In genomic region chr11:89303421-89303820, GRCm38 (mm10) we compare ENCODE assay signal across 8 mouse cellular contexts. TPM values are rescaled to one million over a fixed set of nuclear protein-coding genes. Genes with fewer than 3 reads are reported as not detected.
DNase-seq lines count a peak whose midpoint lies in the region; ATAC-seq lines count a peak whose summit lies in the region.

No protein-coding gene starts in this region.

- H3K9ac ChIP-seq in hindbrain, embryonic 13.5 days: peak overlapping the region; percentile 79; the same call in 1 of the 2 replicates

- H3K27ac ChIP-seq in hindbrain, embryonic 13.5 days: peak overlapping the region; percentile 88

- peaks cover 11% of the 10 kb centered on the region; the same call in 1 of the 2 replicates for H3K27me3 ChIP-seq in hindbrain, embryonic 13.5 days

- WGBS in hindbrain, embryonic 13.5 days: 1% methylated on average over 16 of the region's 16 CpGs

- peak overlapping the region; percentile 69 for H3K4me3 ChIP-seq in hindbrain, embryonic 13.5 days

- peak; percentile 70 for ATAC-seq in hindbrain, embryonic 13.5 days (ENCODE audit: low FRiP score)

- peaks cover 24% of the 10 kb centered on the region for H3K4me1 ChIP-seq in hindbrain, embryonic 13.5 days (replicated peaks)

- H3K4me2 ChIP-seq in hindbrain, embryonic 13.5 days: peak overlapping the region; percentile 94

- no peaks in the 10 kb centered on the region for H3K9me3 ChIP-seq in hindbrain, embryonic 13.5 days

- H3K36me3 ChIP-seq in hindbrain, embryonic 13.5 days: no peaks in the 10 kb centered on the region

- peak; percentile 89 for DNase-seq in NIH3T3 (ENCODE audit: low read depth)
- peak; percentile 95 to 96 for DNase-seq in cerebellum, postnatal 10 days
- peak; percentile 83 to 84 for DNase-seq in frontal cortex, postnatal 25 days (ENCODE audit: low spot score in 2 of 2)
- DNase-seq in layer of hippocampus, postnatal 36 days: peak; percentile 83 to 84
- DNase-seq in lung, postnatal 4 days: peak; percentile 87 to 88
- DNase-seq in retina, postnatal 7 days (ENCODE audit: low read depth, low spot score): peak; percentile 84
- peak; percentile 67 to 71 for DNase-seq in urinary bladder, adult 18-20 months (ENCODE audit: low spot score in 2 of 2)

RNA-seq across cellular contexts. Expression of gene Nog, which starts 1.3 kb away (rescaled TPM):
- 2.0 and 2.7 TPM in 2 replicates for polyA plus RNA-seq in hindbrain, embryonic 13.5 days (2015; fragmentation: Nextera tagmentation; extraction: Ambion mirVana)
- total RNA-seq in layer of hippocampus, postnatal 36 days (2021): 10 to 100 TPM in 1 of 2 experiments, 1 to 10 TPM in 1; 9.5 to 10.4 TPM

Comparison
In these comparisons a context has a peak if more than half of its experiments do, and no peak if none do; other contexts are left out.
1. Peak in every context shown above with its lines: DNase-seq, ATAC-seq, H3K4me3 ChIP-seq and H3K27ac ChIP-seq.